Mouse (Mus musculus) midbrain, postnatal 0 days (tissue): ENCODE measurements around the gene Dlgap5. TPM values are rescaled to one million over a fixed set of nuclear protein-coding genes. Genes with fewer than 3 reads are reported as not detected.

ENCODE experiments used
- ATAC-seq: fragments of 200-750 bp; cut with Nextera tagmentation; 2 replicates; pipeline ENCODE4 v1.8.0; 2017; ENCODE audit warnings: moderate number of reproducible peaks, mild to moderate bottlenecking, moderate TSS enrichment, moderate library complexity; ENCODE audit not compliant: low FRiP score
- DNase-seq: peaks from one replicate; pipeline ENCODE4 v3.0.0-alpha.2; 2015; ENCODE audit warnings: low spot score
- H3K27ac ChIP-seq: fragments of 300-500 bp; sonication (generic); 2 replicates; pipeline ENCODE4 v1.5.1; 2014; ENCODE audit warnings: low read depth, mild to moderate bottlenecking, low read length, mixed read lengths
- H3K27me3 ChIP-seq: fragments of 300-500 bp; sonication (generic); 2 replicates; pipeline ENCODE4 v1.6.1; 2014; ENCODE audit warnings: low read length, control low read depth, mixed read lengths; ENCODE audit not compliant: insufficient read depth
- H3K36me3 ChIP-seq: fragments of 300-500 bp; sonication (generic); 2 replicates; pipeline ENCODE4 v1.6.1; 2014; ENCODE audit warnings: low read length, control low read depth, mixed read lengths; ENCODE audit not compliant: insufficient read depth
- H3K4me1 ChIP-seq: fragments of 300-500 bp; sonication (generic); 2 replicates; pipeline ENCODE4 v1.6.1; 2014; ENCODE audit warnings: mild to moderate bottlenecking, control low read depth, antibody characterized with exemption, low read length, mixed read lengths; ENCODE audit not compliant: insufficient read depth
- H3K4me2 ChIP-seq: fragments of 300-500 bp; sonication (generic); 2 replicates; pipeline ENCODE4 v1.6.1; 2014; ENCODE audit warnings: low read depth, mild to moderate bottlenecking, low read length, mixed read lengths; ENCODE audit not compliant: poor library complexity, severe bottlenecking
- H3K4me3 ChIP-seq: fragments of 300-500 bp; sonication (generic); 2 replicates; pipeline ENCODE4 v1.5.1; 2014; ENCODE audit warnings: low read depth, mild to moderate bottlenecking, low read length, moderate library complexity
- H3K9ac ChIP-seq: fragments of 300-500 bp; sonication (generic); replicated peaks from 2 replicates; pipeline ENCODE4 v1.6.1; 2014; ENCODE audit warnings: mild to moderate bottlenecking, low read length, moderate library complexity, mixed read lengths; ENCODE audit not compliant: poor library complexity, severe bottlenecking
- H3K9me3 ChIP-seq: fragments of 300-500 bp; sonication (generic); 2 replicates; pipeline ENCODE4 v1.6.1; 2016; ENCODE audit warnings: low read length, control low read depth
- CTCF ChIP-seq: IDR thresholded peaks from 2 replicates; pipeline ENCODE4 v1.5.1; 2016; ENCODE audit warnings: antibody characterized with exemption, mild to moderate bottlenecking
- WGBS: fragments of 180-500 bp; shearing (Covaris S2); extraction: QIAGEN DNeasy Blood & Tissue Kit; methylation state at CpG from one replicate; pipeline ENCODE4 v1.1.7; 2014; 5-methylcytosine and 5-hydroxymethylcytosine counted together
- polyA plus RNA-seq: library from polyadenylated mRNA; unstranded; fragments of >200 nt; fragmentation: Nextera tagmentation; extraction: Ambion mirVana; gene quantifications from 2 replicates; pipeline ENCODE4 v1.2.1, GENCODE M21; 2015
- total RNA-seq: library from RNA; depleted of rRNA; stranded (reverse); fragments of >200 nt; gene quantifications from 2 replicates; pipeline ENCODE4 v1.2.3, GENCODE M21; 2014

Dlgap5 gene
- total and polyA plus RNA-seq, 2 experiments from 2014 or later, result 1.7 to 2.2 TPM

- H3K4me1 ChIP-seq, result no peaks in the 10 kb centered on the region
- H3K36me3 ChIP-seq, result no peaks in the 10 kb centered on the region
- H3K27me3 ChIP-seq, result no peaks in the 10 kb centered on the region
- no peak overlapping the region for H3K4me2 ChIP-seq
- H3K27ac ChIP-seq, result no peak overlapping the region
- ATAC-seq (no peak), DNase-seq (no peak)
- no peak overlapping the region for H3K9ac ChIP-seq
- H3K4me3 ChIP-seq, result no peak overlapping the region
- no peaks in the 10 kb centered on the region for H3K9me3 ChIP-seq
- TF ChIP-seq CTCF, result peak; percentile 39; the same call in 1 of the 2 replicates
These were observed 14.8 kb upstream of the Dlgap5 start for GRCm38 (mm10) chr14:47432987-47433386.

GRCm38 (mm10) chr14:47422466-47422865 lies 4.3 kb upstream of the Dlgap5 start:
- no peak overlapping the region for H3K4me3 ChIP-seq
- no peaks in the 10 kb centered on the region for H3K9me3 ChIP-seq
- no peak for TF ChIP-seq CTCF
- H3K4me1 ChIP-seq, result no peaks in the 10 kb centered on the region
- H3K27ac ChIP-seq, result no peak overlapping the region
- H3K4me2 ChIP-seq, result no peak overlapping the region
- DNase-seq, result no peak
- no peak overlapping the region for H3K9ac ChIP-seq
- 74% methylated on average over 4 of the region's 4 CpGs for WGBS
- no peaks in the 10 kb centered on the region for H3K27me3 ChIP-seq
- no peak for ATAC-seq
- no peaks in the 10 kb centered on the region for H3K36me3 ChIP-seq

GRCm38 (mm10) chr14:47421606-47422005 lies 3.4 kb upstream of the Dlgap5 start:
- DNase-seq (no peak), ATAC-seq (no peak)
- no peaks in the 10 kb centered on the region for H3K9me3 ChIP-seq
- TF ChIP-seq CTCF, result no peak
- WGBS, result 33% methylated on average over 2 of the region's 2 CpGs
- H3K4me1 ChIP-seq, result no peaks in the 10 kb centered on the region
- no peak overlapping the region for H3K9ac ChIP-seq
- no peaks in the 10 kb centered on the region for H3K27me3 ChIP-seq
- H3K36me3 ChIP-seq, result no peaks in the 10 kb centered on the region
- H3K4me2 ChIP-seq, result no peak overlapping the region
- H3K4me3 ChIP-seq, result no peak overlapping the region
- no peak overlapping the region for H3K27ac ChIP-seq

- no peak overlapping the region for H3K4me3 ChIP-seq
- H3K4me1 ChIP-seq, result no peaks in the 10 kb centered on the region
- no peak overlapping the region for H3K4me2 ChIP-seq
- H3K27ac ChIP-seq, result no peak overlapping the region
- no peak for TF ChIP-seq CTCF
- H3K9ac ChIP-seq, result no peak overlapping the region
- H3K27me3 ChIP-seq, result no peaks in the 10 kb centered on the region
- WGBS, result 95% methylated on average over 24 of the region's 24 CpGs
- no peaks in the 10 kb centered on the region for H3K36me3 ChIP-seq
- no peak for ATAC-seq
- no peak for DNase-seq
- H3K9me3 ChIP-seq, result no peaks in the 10 kb centered on the region
These were observed 1.6 kb upstream of the Dlgap5 start for GRCm38 (mm10) chr14:47419723-47420276.

- WGBS, result 91% methylated on average over 9 of the region's 9 CpGs
- no peaks in the 10 kb centered on the region for H3K9me3 ChIP-seq
- H3K4me1 ChIP-seq, result no peaks in the 10 kb centered on the region
- no peak overlapping the region for H3K4me3 ChIP-seq
- no peaks in the 10 kb centered on the region for H3K27me3 ChIP-seq
- ATAC-seq (no peak), DNase-seq (no peak)
- H3K27ac ChIP-seq, result no peak overlapping the region
- no peak overlapping the region for H3K4me2 ChIP-seq
- no peak overlapping the region for H3K9ac ChIP-seq
- no peak for TF ChIP-seq CTCF
- H3K36me3 ChIP-seq, result no peaks in the 10 kb centered on the region
These were observed 923 bp upstream of the Dlgap5 start for GRCm38 (mm10) chr14:47419034-47419625.

- no peak overlapping the region for H3K9ac ChIP-seq
- H3K27me3 ChIP-seq, result no peaks in the 10 kb centered on the region
- ATAC-seq, result no peak
- H3K9me3 ChIP-seq, result no peaks in the 10 kb centered on the region
- H3K36me3 ChIP-seq, result no peaks in the 10 kb centered on the region
- DNase-seq, result no peak
- H3K27ac ChIP-seq, result no peak overlapping the region
- peak overlapping the region; percentile 72 for H3K4me2 ChIP-seq
- H3K4me1 ChIP-seq, result no peaks in the 10 kb centered on the region
- WGBS, result 48% methylated on average over 5 of the region's 5 CpGs
- TF ChIP-seq CTCF, result no peak
- peak overlapping the region; percentile 38 for H3K4me3 ChIP-seq
These were observed 422 bp upstream of the Dlgap5 start for GRCm38 (mm10) chr14:47418666-47418991.
